Mouse (Mus musculus) kidney, adult 2 months (tissue): ENCODE data around the gene Serinc3. TPM values are rescaled to one million over a fixed set of nuclear protein-coding genes. Genes with fewer than 3 reads are reported as not detected.

ENCODE experiments used
- DNase-seq: peaks from one replicate; pipeline ENCODE4 v3.0.0; 2021
- H3K27ac ChIP-seq: fragments of 200-500 bp; 2 replicates; pipeline ENCODE4 v1.5.1; 2012; ENCODE audit warnings: low read depth, low read length, control low read depth, inconsistent platforms; ENCODE audit not compliant: insufficient read depth
- H3K27me3 ChIP-seq: fragments of 200-500 bp; replicated peaks from 2 replicates; pipeline ENCODE4 v1.6.1; 2012; ENCODE audit warnings: mild to moderate bottlenecking, moderate library complexity, low read length, inconsistent platforms; ENCODE audit not compliant: control insufficient read depth, insufficient read depth
- H3K36me3 ChIP-seq: fragments of 200-500 bp; 2 replicates; pipeline ENCODE4 v1.6.1; 2012; ENCODE audit warnings: mild to moderate bottlenecking, moderate library complexity, low read length, inconsistent platforms; ENCODE audit not compliant: control insufficient read depth, insufficient read depth
- H3K4me1 ChIP-seq: fragments of 200-500 bp; 2 replicates; pipeline ENCODE4 v1.6.1; 2011; ENCODE audit warnings: low read length; ENCODE audit not compliant: control insufficient read depth, insufficient read depth
- H3K4me3 ChIP-seq: fragments of 200-500 bp; 2 replicates; pipeline ENCODE4 v1.5.1; 2011; ENCODE audit warnings: mild to moderate bottlenecking, low read depth, low read length, control low read depth; ENCODE audit not compliant: insufficient read depth
- CTCF ChIP-seq: fragments of 200-500 bp; conservative IDR thresholded peaks from 2 replicates; pipeline ENCODE4 v1.5.1; 2011; ENCODE audit warnings: low read depth, mild to moderate bottlenecking, control low read depth, low read length, moderate library complexity, mixed read lengths; ENCODE audit not compliant: insufficient read depth, insufficient read length
- POLR2A ChIP-seq: fragments of 200-500 bp; IDR thresholded peaks from one replicate; pipeline ENCODE4 v1.6.1; 2011; ENCODE audit warnings: low read depth, low read length, control low read depth
- WGBS: fragments of 180-500 bp; shearing (Covaris S2); methylation state at CpG from one replicate; pipeline ENCODE4 v1.1.7; 2018; 5-methylcytosine and 5-hydroxymethylcytosine counted together
- polyA plus RNA-seq: library from polyadenylated mRNA; depleted of rRNA; stranded (reverse); fragments of >200 nt; gene quantifications from 2 replicates; pipeline ENCODE4 v1.2.3, GENCODE M21; 2012

Gene Serinc3
- polyA plus RNA-seq, 1 experiment, result 357 TPM

GRCm38 (mm10) chr2:163601066-163601465 is 43.9 kb downstream of the Serinc3 start:
- Histone ChIP-seq H3K27ac (no peak overlapping the region), H3K36me3 (no peaks in the 10 kb centered on the region), H3K4me3 (no peak overlapping the region), H3K27me3 (no peaks in the 10 kb centered on the region), H3K4me1 (peaks cover 15% of the 10 kb centered on the region)
- WGBS, result 81% methylated on average over 7 of the region's 7 CpGs
- TF ChIP-seq POLR2A, result no peak
- TF ChIP-seq CTCF, result no peak
- DNase-seq, result no peak

DNA sequence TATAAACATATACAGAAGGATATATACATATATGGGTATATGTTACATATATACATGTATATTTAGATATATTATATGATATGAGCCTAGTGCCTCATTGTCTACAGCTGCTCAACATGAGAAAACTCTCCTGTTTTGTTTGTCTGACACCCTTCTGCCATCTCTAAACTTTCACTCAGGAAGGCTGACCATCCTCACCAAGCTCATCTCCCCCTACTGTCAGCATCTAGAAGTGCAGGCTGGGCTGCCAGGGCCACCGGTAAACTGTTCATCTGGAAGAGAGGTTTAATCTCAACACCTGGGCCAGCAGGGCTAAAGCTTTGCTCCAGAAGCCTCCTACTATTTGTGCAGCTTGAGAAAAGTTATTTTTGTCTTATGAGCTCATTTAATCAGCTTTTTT is 45.7 kb downstream of the Serinc3 start:
- Histone ChIP-seq H3K4me3 (no peak overlapping the region), H3K4me1 (peaks cover 31% of the 10 kb centered on the region), H3K27ac (no peak overlapping the region), H3K36me3 (no peaks in the 10 kb centered on the region), H3K27me3 (no peaks in the 10 kb centered on the region)
- WGBS, result 3% methylated on average over 1 of the region's 1 CpGs
- peak; percentile 77 for DNase-seq
- TF ChIP-seq CTCF (peak; percentile 89), POLR2A (no peak)

DNA sequence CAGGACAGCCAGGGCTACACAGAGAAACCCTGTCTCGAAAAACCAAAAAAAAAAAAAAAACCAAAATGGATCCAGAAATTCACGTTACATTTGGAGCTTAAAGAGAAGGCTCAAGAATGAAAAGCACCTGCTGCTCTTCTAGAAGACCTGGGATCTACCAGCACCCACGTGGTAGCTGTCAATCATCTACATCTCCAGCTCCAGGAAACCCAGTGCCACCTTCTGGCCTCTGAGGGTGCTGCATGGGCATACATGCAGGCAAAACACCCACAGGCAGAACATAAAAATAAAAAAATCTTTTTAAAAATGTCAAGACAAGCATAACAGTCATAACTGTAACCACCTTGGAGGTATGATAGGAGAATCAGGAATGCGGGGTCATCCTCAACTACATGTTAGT is 47.3 kb downstream of the Serinc3 start:
- no peak overlapping the region for H3K4me3 ChIP-seq
- no peak overlapping the region for H3K27ac ChIP-seq
- no peaks in the 10 kb centered on the region for H3K36me3 ChIP-seq
- no peaks in the 10 kb centered on the region for H3K27me3 ChIP-seq
- DNase-seq, result peak; percentile 86
- peaks cover 34% of the 10 kb centered on the region for H3K4me1 ChIP-seq
- 48% methylated on average over 4 of the region's 4 CpGs for WGBS
- no peak for TF ChIP-seq POLR2A
- TF ChIP-seq CTCF, result peak; percentile 79

GRCm38 (mm10) chr2:163596873-163597155 is 48.1 kb downstream of the Serinc3 start:
- Histone ChIP-seq H3K4me1 (peaks cover 33% of the 10 kb centered on the region), H3K27me3 (no peaks in the 10 kb centered on the region), H3K36me3 (no peaks in the 10 kb centered on the region), H3K27ac (peak overlapping the region; percentile 75), H3K4me3 (no peak overlapping the region)
- DNase-seq, result no peak
- no peak for TF ChIP-seq CTCF
- no peak for TF ChIP-seq POLR2A
- 55% methylated on average over 3 of the region's 3 CpGs for WGBS

GRCm38 (mm10) chr2:163596057-163596872 is 48.7 kb downstream of the Serinc3 start:
- peak; percentile 95 for DNase-seq
- no peaks in the 10 kb centered on the region for H3K27me3 ChIP-seq
- H3K4me3 ChIP-seq, result no peak overlapping the region
- peak overlapping the region; percentile 89 for H3K27ac ChIP-seq
- H3K36me3 ChIP-seq, result no peaks in the 10 kb centered on the region
- 40% methylated on average over 13 of the region's 13 CpGs for WGBS
- TF ChIP-seq POLR2A, result no peak
- TF ChIP-seq CTCF, result no peak
- peaks cover 30% of the 10 kb centered on the region for H3K4me1 ChIP-seq

- DNase-seq, result peak; percentile 74
- WGBS, result 21% methylated on average over 2 of the region's 2 CpGs
- Histone ChIP-seq H3K36me3 (no peaks in the 10 kb centered on the region), H3K4me3 (no peak overlapping the region), H3K27me3 (no peaks in the 10 kb centered on the region), H3K4me1 (peaks cover 30% of the 10 kb centered on the region), H3K27ac (peak overlapping the region; percentile 89)
- TF ChIP-seq CTCF, result no peak
- TF ChIP-seq POLR2A, result no peak
Observed at GRCm38 (mm10) chr2:163595119-163595518, 49.8 kb downstream of the Serinc3 start.

- WGBS, result 75% methylated on average over 10 of the region's 10 CpGs
- TF ChIP-seq POLR2A (no peak), CTCF (no peak)
- Histone ChIP-seq H3K27me3 (no peaks in the 10 kb centered on the region), H3K4me3 (no peak overlapping the region), H3K27ac (peak overlapping the region; percentile 61; the same call in 1 of the 2 replicates), H3K4me1 (peaks cover 30% of the 10 kb centered on the region), H3K36me3 (no peaks in the 10 kb centered on the region)
- DNase-seq, result peak; percentile 69
Observed at GRCm38 (mm10) chr2:163593636-163594282, 51.2 kb downstream of the Serinc3 start.
